Comparison of ENCODE assay signal across 19 mouse cellular contexts in genomic region chr16:62685494-62685893, GRCm38 (mm10).
DNase-seq lines count a peak whose midpoint lies in the region; ATAC-seq and TF ChIP-seq lines count a peak whose summit lies in the region.
"Had no signal": no experiment of that assay in that cellular context is flagged by ENCODE, and none has a peak within 500 bp of the region (broad histone marks: within the 10 kb centered on the region; RNA-seq: fewer than 3 reads in every experiment).

No protein-coding gene starts in this region.

- in situ Hi-C loops in CH12.LX (cut with MboI; ENCODE audit: low pct_ligation_motif_present, low pct_unique_long_range_greater_than_20kb, low sequenced_read_pairs), result no loop called here

- TF ChIP-seq RAD21 in CH12.LX (IDR thresholded peaks at IDR 0.05; ENCODE audit: low read depth, low read length), result no peak; the same call in 1 of the 2 replicates
- no peak for TF ChIP-seq RAD21 in MEL (IDR thresholded peaks at IDR 0.05; ENCODE audit: low read depth, low read length)

- DNase-seq in CH12.LX (ENCODE audit: extremely low read depth) (no peak), MEL (ENCODE audit: low read depth, low spot score) (no peak)
- DNase-seq in kidney, postnatal 36 days, result no peak
- DNase-seq: adrenal gland, adult 2 months; adrenal gland, postnatal 10 days; adrenal gland, postnatal 25 days; B cell, adult 2 months; cerebellum, adult 11-12 months; cerebellum, adult 2 months; cerebellum, adult 9-10 months; cerebellum, postnatal 10 days; cerebellum, postnatal 25 days; forebrain, postnatal 0 days had no signal

- H3K9ac ChIP-seq in forebrain, embryonic 13.5 days, result no peak overlapping the region
- H3K9ac ChIP-seq in forebrain, embryonic 16.5 days (replicated peaks; ENCODE audit: low read depth, low read length), result no peak overlapping the region
- no peak overlapping the region for H3K9ac ChIP-seq in CH12.LX (ENCODE audit: insufficient read depth, low read depth)
- H3K9ac ChIP-seq in MEL (ENCODE audit: control insufficient read depth, low read depth, low read length, poor library complexity, severe bottlenecking), result no peak overlapping the region
- H3K9ac ChIP-seq: embryonic facial prominence, embryonic 12.5 days; forebrain, postnatal 0 days had no signal

- H3K27ac ChIP-seq in forebrain, embryonic 13.5 days, result peak overlapping the region; percentile 10; the same call in 1 of the 2 replicates
- no peak overlapping the region for H3K27ac ChIP-seq in forebrain, embryonic 16.5 days (ENCODE audit: low read length)
- H3K27ac ChIP-seq in CH12.LX (ENCODE audit: insufficient read depth, low read depth) (no peak overlapping the region), MEL (ENCODE audit: control insufficient read depth, low read depth, low read length) (no peak overlapping the region)
- H3K27ac ChIP-seq: embryonic facial prominence, embryonic 10.5 days; embryonic facial prominence, embryonic 12.5 days had no signal

- peaks cover 19% of the 10 kb centered on the region for H3K4me1 ChIP-seq in forebrain, embryonic 13.5 days
- H3K4me1 ChIP-seq in forebrain, embryonic 16.5 days (replicated peaks; ENCODE audit: control insufficient read depth, insufficient read depth, low read length), result peaks cover 6% of the 10 kb centered on the region
- H3K4me1 ChIP-seq in CH12.LX (ENCODE audit: control insufficient read depth in 1 of 2, insufficient read depth in 2 of 2) (no peaks in the 10 kb centered on the region), MEL (ENCODE audit: control insufficient read depth in 1 of 2, insufficient read depth in 2 of 2, low read length in 2 of 2) (no peaks in the 10 kb centered on the region)
- H3K4me1 ChIP-seq: embryonic facial prominence, embryonic 10.5 days; embryonic facial prominence, embryonic 12.5 days had no signal

- no peak for ATAC-seq in forebrain, embryonic 13.5 days
- ATAC-seq in forebrain, embryonic 16.5 days, result no peak
- ATAC-seq: CD4-positive, CD25-positive, alpha-beta regulatory T cell, adult 4 months had no signal

- H3K79me2 ChIP-seq in CH12.LX (replicated peaks; ENCODE audit: control insufficient read depth, extremely low read depth, insufficient read depth, poor library complexity, severe bottlenecking) (no peaks in the 10 kb centered on the region), MEL (ENCODE audit: control insufficient read depth, insufficient read depth, low read length, poor library complexity) (no peaks in the 10 kb centered on the region)

- H3K27me3 ChIP-seq in forebrain, embryonic 13.5 days, result no peaks in the 10 kb centered on the region
- H3K27me3 ChIP-seq in forebrain, embryonic 16.5 days (replicated peaks; ENCODE audit: control insufficient read depth, insufficient read depth, low read length), result no peaks in the 10 kb centered on the region
- H3K27me3 ChIP-seq in CH12.LX (replicated peaks), result peaks cover 3% of the 10 kb centered on the region
- H3K27me3 ChIP-seq in MEL (ENCODE audit: control insufficient read depth in 1 of 2, insufficient read depth in 2 of 2, low read length in 2 of 2), result no peaks in the 10 kb centered on the region
- H3K27me3 ChIP-seq: embryonic facial prominence, embryonic 12.5 days had no signal

- H3K4me2 ChIP-seq in forebrain, embryonic 13.5 days, result no peak overlapping the region
- H3K4me2 ChIP-seq in forebrain, embryonic 16.5 days (ENCODE audit: low read length), result no peak overlapping the region
- H3K4me2 ChIP-seq in CH12.LX (ENCODE audit: insufficient read depth, low read depth, poor library complexity, severe bottlenecking), result peak overlapping the region; percentile 40; the same call in 1 of the 2 replicates
- H3K4me2 ChIP-seq: embryonic facial prominence, embryonic 12.5 days had no signal

- dilution Hi-C loops in CH12.LX (cut with MboI; ENCODE audit: extremely low pct_ligation_motif_present, extremely low pct_unique_long_range_greater_than_20kb, low sequenced_read_pairs), result no loop called here

- H3K4me3 ChIP-seq in forebrain, embryonic 13.5 days, result no peak overlapping the region
- no peak overlapping the region for H3K4me3 ChIP-seq in forebrain, embryonic 16.5 days (replicated peaks; ENCODE audit: low read length)
- H3K4me3 ChIP-seq in CH12.LX (replicated peaks in 1 of 3; ENCODE audit: low read depth in 2 of 3, low read length in 2 of 3, poor library complexity in 1 of 3), result no peak overlapping the region
- no peak overlapping the region for H3K4me3 ChIP-seq in MEL (ENCODE audit: control insufficient read depth in 1 of 2, insufficient read depth in 1 of 2, low read depth in 2 of 2, low read length in 2 of 2)
- H3K4me3 ChIP-seq: embryonic facial prominence, embryonic 10.5 days; embryonic facial prominence, embryonic 12.5 days had no signal

- peak in 1 of 2 experiments; percentile 42; a peak in 2 of 4 replicates for TF ChIP-seq CTCF in CH12.LX (conservative IDR thresholded peaks at IDR 0.05 in 1 of 2, IDR thresholded peaks at IDR 0.05 in 1 of 2; ENCODE audit: low read depth in 2 of 2, low read length in 2 of 2)
- no peak for TF ChIP-seq CTCF in MEL (IDR thresholded peaks at IDR 0.05 in 2 of 3, conservative IDR thresholded peaks at IDR 0.05 in 1 of 3; ENCODE audit: control insufficient read depth in 1 of 3, insufficient read depth in 1 of 3, low read depth in 2 of 3, low read length in 3 of 3, poor library complexity in 1 of 3, severe bottlenecking in 1 of 3)

- TF ChIP-seq POLR2A in CH12.LX (IDR thresholded peaks at IDR 0.05; ENCODE audit: low read depth, low read length) (no peak), MEL (IDR thresholded peaks at IDR 0.05; ENCODE audit: control insufficient read depth in 1 of 2, insufficient read depth in 1 of 2, low read depth in 1 of 2, low read length in 2 of 2, poor library complexity in 1 of 2) (no peak)

- TF ChIP-seq EP300 in CH12.LX (IDR thresholded peaks at IDR 0.05; ENCODE audit: low read length) (no peak), MEL (IDR thresholded peaks at IDR 0.05; ENCODE audit: low read depth in 1 of 2, low read length in 2 of 2) (no peak)

- no peaks in the 10 kb centered on the region for H3K36me3 ChIP-seq in forebrain, embryonic 13.5 days (ENCODE audit: poor library complexity, severe bottlenecking)
- no peaks in the 10 kb centered on the region for H3K36me3 ChIP-seq in forebrain, embryonic 16.5 days (ENCODE audit: control insufficient read depth, insufficient read depth)
- H3K36me3 ChIP-seq in CH12.LX (replicated peaks in 1 of 2; ENCODE audit: control insufficient read depth in 1 of 2, insufficient read depth in 1 of 2, low read length in 1 of 2) (no peaks in the 10 kb centered on the region), MEL (ENCODE audit: control insufficient read depth in 1 of 2, insufficient read depth in 2 of 2, low read length in 2 of 2) (no peaks in the 10 kb centered on the region)
- H3K36me3 ChIP-seq: embryonic facial prominence, embryonic 10.5 days; embryonic facial prominence, embryonic 12.5 days; G1E had no signal

- no peaks in the 10 kb centered on the region for H3K9me3 ChIP-seq in forebrain, embryonic 13.5 days (replicated peaks)
- H3K9me3 ChIP-seq in forebrain, embryonic 16.5 days (ENCODE audit: control insufficient read depth, low read length), result no peaks in the 10 kb centered on the region
- no peaks in the 10 kb centered on the region for H3K9me3 ChIP-seq in CH12.LX (replicated peaks; ENCODE audit: low read length)
- H3K9me3 ChIP-seq in MEL (replicated peaks; ENCODE audit: insufficient read depth, low read length), result no peaks in the 10 kb centered on the region
- H3K9me3 ChIP-seq: embryonic facial prominence, embryonic 10.5 days; embryonic facial prominence, embryonic 12.5 days; G1E had no signal

- WGBS in forebrain, embryonic 13.5 days, result 71% methylated on average over 4 of the region's 4 CpGs
- 58% methylated on average over 4 of the region's 4 CpGs for WGBS in forebrain, embryonic 16.5 days

TF ChIP-seq in CH12.LX, 34 proteins besides CTCF, POLR2A, EP300 and RAD21:
- no peak for TF ChIP-seq PAX5 (IDR thresholded peaks at IDR 0.05; ENCODE audit: low read length)
- TF ChIP-seq ZNF384 (IDR thresholded peaks at IDR 0.05; ENCODE audit: low read depth, low read length), result peak; percentile 97

TF ChIP-seq in MEL, 35 proteins besides CTCF, POLR2A, EP300 and RAD21:
- TF ChIP-seq ZNF384 (IDR thresholded peaks at IDR 0.05; ENCODE audit: low read depth, low read length) (peak; percentile 77), ZKSCAN1 (IDR thresholded peaks at IDR 0.05; ENCODE audit: low read depth, low read length) (no peak), MEF2A (IDR thresholded peaks at IDR 0.05; ENCODE audit: extremely low read depth, insufficient replicate concordance, low read depth, low read length, poor library complexity, severe bottlenecking) (no peak)
